Mouse (Mus musculus) heart, embryonic 14.5 days (tissue): ENCODE results near the gene Olfr675. TPM values are rescaled to one million over a fixed set of nuclear protein-coding genes. Genes with fewer than 3 reads are reported as not detected.
"Not testable (repeated sequence)": the region's sequence is repeated elsewhere in the genome, so short reads cannot be mapped to it uniquely, and the experiment has no call there.

ENCODE experiments used
- ATAC-seq: fragments of 200-750 bp; cut with Nextera tagmentation; 2 replicates; pipeline ENCODE4 v1.8.0; 2017; ENCODE audit warnings: low read depth, moderate TSS enrichment; ENCODE audit not compliant: insufficient number of reproducible peaks, insufficient read depth, low FRiP score
- H3K27ac ChIP-seq, 2 experiments: fragments of 200-500 bp in 1 of 2; fragments of 300-500 bp in 1 of 2; sonication (generic) in 1 of 2; replicated peaks in 1 of 2; 2 replicates each; pipeline ENCODE4 v1.5.1; 2012 to 2014; ENCODE audit warnings: low read depth in 2 of 2, low read length in 2 of 2, control low read depth in 1 of 2, mild to moderate bottlenecking in 1 of 2, mixed read lengths in 1 of 2; ENCODE audit not compliant: control insufficient read depth in 1 of 2, insufficient read depth in 1 of 2
- H3K27me3 ChIP-seq: fragments of 300-500 bp; sonication (generic); 2 replicates; pipeline ENCODE4 v1.6.1; 2014; ENCODE audit warnings: mild to moderate bottlenecking, low read length, control low read depth; ENCODE audit not compliant: control insufficient read depth, insufficient read depth
- H3K36me3 ChIP-seq: fragments of 300-500 bp; sonication (generic); 2 replicates; pipeline ENCODE4 v1.6.1; 2014; ENCODE audit warnings: mild to moderate bottlenecking, control low read depth, low read length, mixed read lengths; ENCODE audit not compliant: control insufficient read depth, insufficient read depth
- H3K4me1 ChIP-seq, 2 experiments: fragments of 200-500 bp in 1 of 2; fragments of 300-500 bp in 1 of 2; sonication (generic) in 1 of 2; 2 replicates each; pipeline ENCODE4 v1.6.1; 2012 to 2014; ENCODE audit warnings: low read length in 2 of 2, control low read depth in 1 of 2, mixed read lengths in 1 of 2; ENCODE audit not compliant: control insufficient read depth in 2 of 2, insufficient read depth in 2 of 2
- H3K4me2 ChIP-seq: fragments of 300-500 bp; sonication (generic); 2 replicates; pipeline ENCODE4 v1.6.1; 2014; ENCODE audit warnings: mild to moderate bottlenecking, low read length
- H3K4me3 ChIP-seq, 2 experiments: fragments of 200-500 bp in 1 of 2; fragments of 300-500 bp in 1 of 2; sonication (generic) in 1 of 2; 2 replicates each; pipeline ENCODE4 v1.5.1; 2012 to 2014; ENCODE audit warnings: low read length in 2 of 2, mild to moderate bottlenecking in 2 of 2, control low read depth in 1 of 2, low read depth in 1 of 2, moderate library complexity in 1 of 2; ENCODE audit not compliant: control insufficient read depth in 1 of 2, insufficient read depth in 1 of 2
- H3K9ac ChIP-seq: fragments of 300-500 bp; sonication (generic); 2 replicates; pipeline ENCODE4 v1.6.1; 2014; ENCODE audit warnings: mild to moderate bottlenecking, low read length
- H3K9me3 ChIP-seq: fragments of 300-500 bp; sonication (generic); 2 replicates; pipeline ENCODE4 v1.6.1; 2016; ENCODE audit warnings: low read length, control low read depth; ENCODE audit not compliant: control insufficient read depth
- WGBS: fragments of 180-500 bp; shearing (Covaris S2); extraction: QIAGEN DNeasy Blood & Tissue Kit; methylation state at CpG from one replicate; pipeline ENCODE4 v1.1.7; 2014; 5-methylcytosine and 5-hydroxymethylcytosine counted together
- polyA plus RNA-seq: library from polyadenylated mRNA; unstranded; fragments of >200 nt; fragmentation: Nextera tagmentation; extraction: Ambion mirVana; gene quantifications from 2 replicates; pipeline ENCODE4 v1.2.1, GENCODE M21; 2014

Olfr675 gene
- polyA plus RNA-seq = not detected in 2 replicates

DNA sequence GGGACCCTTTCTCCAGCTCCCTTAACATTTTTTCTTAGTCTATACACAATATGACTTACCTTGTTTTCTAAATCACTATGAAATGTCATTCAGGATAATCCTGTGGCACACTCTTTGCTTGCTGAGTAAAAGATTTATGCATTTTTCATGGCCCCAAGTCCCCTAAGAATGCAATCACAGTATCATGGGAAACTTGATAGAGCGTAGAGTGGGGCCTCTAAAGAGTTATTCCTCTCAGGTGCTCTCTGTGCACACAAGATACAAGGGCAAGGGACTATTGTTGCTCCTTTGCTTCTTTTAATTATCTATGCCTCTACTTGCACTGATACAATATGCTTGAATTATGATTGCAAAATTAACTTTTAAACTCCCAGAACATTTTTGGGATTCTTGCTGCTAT, at the start of gene Olfr675:
Gene Olfr675, minus strand, starts transcription at position 101 of the 400 bp plus-strand sequence.
- Histone ChIP-seq H3K27ac (no peak within 1 kb of the TSS), H3K36me3 (no peaks in the 10 kb centered on the region), H3K27me3 (no peaks in the 10 kb centered on the region), H3K9me3 (no peaks in the 10 kb centered on the region), H3K9ac (no peak within 1 kb of the TSS), H3K4me1 (no peaks in the 10 kb centered on the region), H3K4me2 (no peak within 1 kb of the TSS), H3K4me3 (no peak within 1 kb of the TSS)
- no peak for ATAC-seq
- 63% methylated on average over 1 of the region's 1 CpGs for WGBS

DNA sequence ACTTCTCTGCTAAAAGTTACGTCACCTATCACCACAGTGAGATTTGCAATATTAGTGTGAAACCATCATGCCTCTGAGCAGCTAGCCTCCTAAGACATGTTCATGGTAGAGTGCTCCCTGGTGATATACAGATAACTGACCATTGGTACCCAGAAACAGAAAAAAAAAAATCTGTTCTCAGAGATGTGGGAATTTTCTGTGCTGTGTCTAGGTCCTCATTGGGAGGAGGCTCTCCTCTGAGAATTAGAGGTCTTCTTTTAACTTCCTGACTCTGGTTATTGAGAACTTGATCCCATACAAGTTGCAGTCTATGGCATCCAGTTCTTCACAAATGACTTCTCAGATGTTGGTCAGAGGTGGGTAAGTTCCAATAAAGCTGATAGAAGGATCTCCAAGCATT, 35.9 kb upstream of the Olfr675 start, which contains the start of gene Olfr678:
Gene Olfr678, plus strand, starts transcription at position 301 of the 400 bp plus-strand sequence.
- WGBS = 79% methylated on average over 1 of the region's 1 CpGs
- no peak within 1 kb of the TSS for H3K9ac ChIP-seq
- 0 out of 2 replicates have a peak, but pooled peaks cover 6% of the 10 kb centered on the region for H3K9me3 ChIP-seq
- ATAC-seq = no peak
- no peaks in the 10 kb centered on the region for H3K4me1 ChIP-seq
- no peak within 1 kb of the TSS for H3K4me2 ChIP-seq
- H3K4me3 ChIP-seq = no peak within 1 kb of the TSS
- H3K36me3 ChIP-seq = no peaks in the 10 kb centered on the region
- H3K27ac ChIP-seq = no peak within 1 kb of the TSS
- H3K27me3 ChIP-seq = no peaks in the 10 kb centered on the region

DNA sequence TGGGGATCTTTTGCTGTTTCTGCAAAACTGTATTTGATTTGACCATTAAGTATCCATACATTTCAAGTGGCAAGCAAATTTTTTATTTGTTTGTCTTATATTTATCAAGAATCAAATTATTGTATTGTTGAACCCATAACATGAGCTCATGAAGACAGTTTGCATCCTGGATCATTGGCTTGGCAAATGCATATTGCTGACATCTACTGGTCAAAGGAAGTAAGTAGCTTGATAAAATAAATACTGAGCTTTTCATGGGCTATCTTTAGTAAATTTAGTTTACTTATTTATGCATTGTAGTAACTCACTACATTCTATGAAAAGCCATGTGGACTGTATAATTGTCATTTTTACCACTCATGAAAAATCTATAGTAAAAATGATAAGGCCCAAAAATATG, 30.7 kb upstream of the Olfr675 start:
- H3K4me2 ChIP-seq = no peak overlapping the region
- 0 out of 2 replicates have a peak, but pooled peaks cover 6% of the 10 kb centered on the region for H3K9me3 ChIP-seq

DNA sequence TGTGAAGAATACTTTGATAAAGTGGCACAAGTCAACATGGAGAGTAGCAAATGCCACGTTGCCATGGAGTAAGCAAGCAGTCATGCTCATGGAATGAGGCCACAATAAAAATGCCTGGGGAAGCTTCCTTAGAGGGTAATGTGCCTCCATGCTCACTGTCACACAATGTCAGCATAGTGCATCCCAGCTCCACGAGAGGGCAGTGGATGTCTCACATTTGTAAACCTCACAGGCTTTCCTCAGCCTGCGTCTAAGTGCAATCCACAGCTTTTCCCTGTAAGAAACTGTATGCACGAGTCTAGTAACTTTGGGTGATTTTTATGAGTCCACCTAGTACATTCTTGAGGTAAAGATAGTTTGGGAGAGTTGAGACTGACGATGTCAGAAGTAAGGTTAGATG, 5.6 kb upstream of the Olfr675 start:
- WGBS = 54% methylated on average over 5 of the region's 5 CpGs

More for the DNA sequence above, 30.7 kb upstream of the Olfr675 start:
- H3K36me3 ChIP-seq = no peaks in the 10 kb centered on the region
- H3K27ac ChIP-seq = no peak overlapping the region
- no peaks in the 10 kb centered on the region for H3K4me1 ChIP-seq
- ATAC-seq = no peak
- H3K4me3 ChIP-seq = no peak overlapping the region
- H3K27me3 ChIP-seq = no peaks in the 10 kb centered on the region
- no peak overlapping the region for H3K9ac ChIP-seq

DNA sequence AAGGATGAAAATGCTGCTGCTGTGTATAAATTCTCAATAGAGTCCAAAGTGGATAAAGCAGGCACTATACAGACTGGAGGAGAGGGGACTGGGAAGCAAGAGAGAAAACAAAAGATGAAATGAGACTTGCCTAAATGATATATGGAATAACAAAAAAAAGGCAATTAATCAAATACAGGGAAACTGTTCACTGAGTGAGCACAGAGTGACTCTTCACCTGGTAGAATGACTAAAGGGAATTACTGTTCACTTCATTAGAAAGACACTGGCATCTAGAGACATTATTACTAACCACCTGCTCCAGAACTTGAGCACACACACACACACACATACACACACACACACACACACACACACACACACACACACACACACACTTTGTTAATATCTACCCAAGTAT, 4.1 kb upstream of the Olfr675 start, which contains the start of gene Olfr676:
Gene Olfr676, plus strand, starts transcription at position 301 of the 400 bp plus-strand sequence.
- no peaks in the 10 kb centered on the region for H3K9me3 ChIP-seq
- H3K27me3 ChIP-seq = no peaks in the 10 kb centered on the region
- H3K36me3 ChIP-seq = no peaks in the 10 kb centered on the region
- H3K27ac ChIP-seq = no peak within 1 kb of the TSS
- H3K4me1 ChIP-seq = no peaks in the 10 kb centered on the region
- ATAC-seq = no peak
- H3K9ac ChIP-seq = no peak within 1 kb of the TSS
- no peak within 1 kb of the TSS for H3K4me2 ChIP-seq
- no peak within 1 kb of the TSS for H3K4me3 ChIP-seq

More for the DNA sequence above, 5.6 kb upstream of the Olfr675 start:
- H3K27me3 ChIP-seq, H3K27ac ChIP-seq, ATAC-seq, H3K4me1 ChIP-seq, H3K4me3 ChIP-seq, H3K36me3 ChIP-seq, H3K9me3 ChIP-seq, H3K4me2 ChIP-seq, H3K9ac ChIP-seq: not testable (repeated sequence)

DNA sequence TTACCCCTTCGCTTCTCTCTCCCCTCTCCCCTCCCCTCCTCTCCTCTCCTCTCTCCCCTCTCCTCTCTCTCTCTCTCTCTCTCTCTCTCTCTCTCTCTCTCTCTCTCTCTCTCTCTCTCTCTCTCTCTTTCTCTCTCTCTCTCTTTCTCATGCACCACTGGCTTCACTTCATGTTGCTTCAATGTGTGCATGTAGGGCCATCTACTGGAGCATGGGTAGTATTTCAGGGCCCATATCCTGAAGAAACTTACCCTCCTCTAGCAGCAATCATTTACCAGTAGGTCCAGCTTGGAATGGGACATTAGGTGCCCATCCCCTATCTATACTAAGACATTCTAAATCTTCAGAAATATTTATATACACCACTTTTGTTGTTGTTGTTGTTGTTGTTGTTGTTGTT, 5.7 kb downstream of the Olfr675 start:
- H3K36me3 ChIP-seq = no peaks in the 10 kb centered on the region
- no peaks in the 10 kb centered on the region for H3K4me1 ChIP-seq
- no peak overlapping the region for H3K4me3 ChIP-seq
- no peaks in the 10 kb centered on the region for H3K9me3 ChIP-seq
- no peak overlapping the region for H3K9ac ChIP-seq
- ATAC-seq = no peak
- WGBS = 78% methylated on average over 1 of the region's 1 CpGs
- no peak overlapping the region for H3K4me2 ChIP-seq
- no peaks in the 10 kb centered on the region for H3K27me3 ChIP-seq
- H3K27ac ChIP-seq = no peak overlapping the region

DNA sequence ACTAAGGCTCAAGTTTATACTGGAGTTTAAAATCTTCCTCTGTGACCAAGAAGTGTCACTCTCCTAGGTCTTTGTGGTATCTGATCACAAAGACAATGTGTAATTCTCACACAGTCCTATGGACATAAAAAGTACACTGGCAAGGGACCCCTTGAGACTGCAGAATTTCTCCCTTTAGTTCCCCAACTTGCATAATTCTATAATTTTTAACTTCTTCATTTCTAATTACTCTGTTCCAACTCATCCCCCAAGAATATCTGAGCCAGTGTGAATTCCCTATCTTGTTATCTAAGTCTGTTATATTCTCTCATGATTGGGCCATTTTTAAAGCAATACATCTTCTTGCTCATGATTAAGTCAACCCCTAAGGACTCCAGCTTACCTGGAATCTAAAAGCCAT, 26.3 kb downstream of the Olfr675 start, which contains the start of gene Olfr672:
Gene Olfr672, minus strand, starts transcription at position 101 of the 400 bp plus-strand sequence.
- Histone ChIP-seq H3K9ac (no peak within 1 kb of the TSS), H3K4me3 (no peak within 1 kb of the TSS), H3K4me1 (no peaks in the 10 kb centered on the region), H3K36me3 (no peaks in the 10 kb centered on the region), H3K27ac (no peak within 1 kb of the TSS), H3K9me3 (no peaks in the 10 kb centered on the region), H3K4me2 (no peak within 1 kb of the TSS), H3K27me3 (no peaks in the 10 kb centered on the region)
- no peak for ATAC-seq

DNA sequence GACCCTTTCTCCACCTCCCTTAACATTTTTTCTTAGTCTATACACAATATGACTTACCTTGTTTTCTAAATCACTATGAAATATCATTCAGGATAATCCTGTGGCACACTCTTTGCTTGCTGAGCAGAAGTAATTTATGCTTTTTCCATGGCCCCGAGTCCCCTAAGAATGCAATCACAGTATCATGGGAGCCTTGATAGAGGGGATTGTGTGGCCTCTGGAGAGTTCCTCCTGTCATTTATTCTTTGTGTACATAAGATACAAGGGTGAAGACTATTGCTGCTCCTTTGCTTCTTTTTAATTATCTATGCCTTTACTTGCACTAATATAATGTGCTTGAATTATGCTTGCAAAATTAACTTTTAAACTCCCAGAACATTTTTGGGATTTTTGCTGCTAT, 49.2 kb downstream of the Olfr675 start, which contains the start of gene Olfr671:
Gene Olfr671, minus strand, starts transcription at position 101 of the 400 bp plus-strand sequence.
- Histone ChIP-seq H3K9ac (no peak within 1 kb of the TSS), H3K27me3 (no peaks in the 10 kb centered on the region), H3K36me3 (no peaks in the 10 kb centered on the region), H3K4me2 (no peak within 1 kb of the TSS), H3K27ac (no peak within 1 kb of the TSS), H3K4me1 (no peaks in the 10 kb centered on the region), H3K4me3 (no peak within 1 kb of the TSS), H3K9me3 (0 out of 2 replicates have a peak, but pooled peaks cover 4% of the 10 kb centered on the region)
- WGBS = 58% methylated on average over 1 of the region's 1 CpGs
- no peak for ATAC-seq
